Comparison of ENCODE assay signal across 22 mouse cellular contexts in genomic region chr17:23653324-23653723, GRCm38 (mm10). TPM values are rescaled to one million over a fixed set of nuclear protein-coding genes. Genes with fewer than 3 reads are reported as not detected.
DNase-seq lines count a peak whose midpoint lies in the region; ATAC-seq and TF ChIP-seq lines count a peak whose summit lies in the region.
"Had no signal": no experiment of that assay in that cellular context is flagged by ENCODE, and none has a peak within 500 bp of the region (broad histone marks: within the 10 kb centered on the region; RNA-seq: fewer than 3 reads in every experiment).

No protein-coding gene starts in this region.

- no peak for TF ChIP-seq POLR2A in CH12.LX (IDR thresholded peaks at IDR 0.05; ENCODE audit: low read depth, low read length)

- H3K27me3 ChIP-seq in embryonic facial prominence, embryonic 14.5 days (replicated peaks; ENCODE audit: control insufficient read depth, insufficient read depth, low read length): no peaks in the 10 kb centered on the region
- no peaks in the 10 kb centered on the region for H3K27me3 ChIP-seq in embryonic facial prominence, embryonic 10.5 days (replicated peaks; ENCODE audit: low read depth, poor library complexity, severe bottlenecking)
- H3K27me3 ChIP-seq in intestine, postnatal 0 days (replicated peaks; ENCODE audit: control insufficient read depth, insufficient read depth, low read length): no peaks in the 10 kb centered on the region
- no peaks in the 10 kb centered on the region; the same call in 1 of the 2 replicates for H3K27me3 ChIP-seq in intestine, embryonic 15.5 days (replicated peaks)
- peaks cover 68% of the 10 kb centered on the region for H3K27me3 ChIP-seq in CH12.LX (replicated peaks)
- H3K27me3 ChIP-seq: embryonic facial prominence, embryonic 13.5 days had no signal

- no peaks in the 10 kb centered on the region for H3K9me3 ChIP-seq in embryonic facial prominence, embryonic 14.5 days (ENCODE audit: control insufficient read depth, low read length)
- H3K9me3 ChIP-seq in embryonic facial prominence, embryonic 10.5 days: no peaks in the 10 kb centered on the region
- no peaks in the 10 kb centered on the region for H3K9me3 ChIP-seq in intestine, postnatal 0 days (ENCODE audit: control insufficient read depth)
- H3K9me3 ChIP-seq in intestine, embryonic 15.5 days: no peaks in the 10 kb centered on the region
- peaks cover under 1% of the 10 kb centered on the region for H3K9me3 ChIP-seq in CH12.LX (replicated peaks; ENCODE audit: low read length)
- H3K9me3 ChIP-seq: embryonic facial prominence, embryonic 13.5 days; heart, embryonic 13.5 days; hindbrain, embryonic 12.5 days had no signal

- H3K4me3 ChIP-seq in embryonic facial prominence, embryonic 14.5 days (ENCODE audit: low read depth, low read length): no peak overlapping the region
- H3K4me3 ChIP-seq in embryonic facial prominence, embryonic 10.5 days: no peak overlapping the region
- H3K4me3 ChIP-seq in intestine, postnatal 0 days (ENCODE audit: low read depth, low read length): no peak overlapping the region
- no peak overlapping the region for H3K4me3 ChIP-seq in intestine, embryonic 15.5 days (replicated peaks)
- no peak overlapping the region for H3K4me3 ChIP-seq in CH12.LX (replicated peaks in 1 of 3; ENCODE audit: low read depth in 2 of 3, low read length in 2 of 3, poor library complexity in 1 of 3)
- H3K4me3 ChIP-seq: embryonic facial prominence, embryonic 13.5 days; heart, embryonic 13.5 days; hindbrain, embryonic 12.5 days had no signal

- no peaks in the 10 kb centered on the region for H3K79me2 ChIP-seq in CH12.LX (replicated peaks; ENCODE audit: control insufficient read depth, extremely low read depth, insufficient read depth, poor library complexity, severe bottlenecking)

- in situ Hi-C loops in CH12.LX (cut with MboI; ENCODE audit: low pct_ligation_motif_present, low pct_unique_long_range_greater_than_20kb, low sequenced_read_pairs): no loop called here

- TF ChIP-seq EP300 in CH12.LX (IDR thresholded peaks at IDR 0.05; ENCODE audit: low read length): no peak

- no peak overlapping the region for H3K27ac ChIP-seq in embryonic facial prominence, embryonic 14.5 days (replicated peaks; ENCODE audit: low read depth, low read length)
- H3K27ac ChIP-seq in embryonic facial prominence, embryonic 10.5 days (replicated peaks): no peak overlapping the region
- no peak overlapping the region for H3K27ac ChIP-seq in intestine, postnatal 0 days (ENCODE audit: low read depth, low read length)
- H3K27ac ChIP-seq in intestine, embryonic 15.5 days: no peak overlapping the region
- no peak overlapping the region for H3K27ac ChIP-seq in CH12.LX (ENCODE audit: insufficient read depth, low read depth)
- H3K27ac ChIP-seq: embryonic facial prominence, embryonic 13.5 days; heart, embryonic 13.5 days; hindbrain, embryonic 12.5 days had no signal

- WGBS in embryonic facial prominence, embryonic 14.5 days: 66% methylated on average over 2 of the region's 2 CpGs
- 66% methylated on average over 2 of the region's 2 CpGs for WGBS in embryonic facial prominence, embryonic 10.5 days
- 73% methylated on average over 2 of the region's 2 CpGs for WGBS in intestine, postnatal 0 days
- WGBS in intestine, embryonic 15.5 days: 80% methylated on average over 2 of the region's 2 CpGs

- TF ChIP-seq CTCF in intestine, postnatal 0 days (IDR thresholded peaks at IDR 0.05; ENCODE audit: low read depth): 0 out of 2 replicates have a peak, but pooled peaks have one; percentile 13
- peak in 1 of 2 experiments; percentile 40; a peak in 2 of 4 replicates for TF ChIP-seq CTCF in CH12.LX (conservative IDR thresholded peaks at IDR 0.05 in 1 of 2, IDR thresholded peaks at IDR 0.05 in 1 of 2; ENCODE audit: low read depth in 2 of 2, low read length in 2 of 2)

- no peak overlapping the region for H3K4me2 ChIP-seq in embryonic facial prominence, embryonic 14.5 days (ENCODE audit: low read depth, low read length)
- H3K4me2 ChIP-seq in intestine, postnatal 0 days (replicated peaks; ENCODE audit: low read depth): no peak overlapping the region
- no peak overlapping the region for H3K4me2 ChIP-seq in intestine, embryonic 15.5 days (replicated peaks)
- H3K4me2 ChIP-seq in CH12.LX (ENCODE audit: insufficient read depth, low read depth, poor library complexity, severe bottlenecking): no peak overlapping the region
- H3K4me2 ChIP-seq: embryonic facial prominence, embryonic 13.5 days; heart, embryonic 13.5 days; hindbrain, embryonic 12.5 days had no signal

- ATAC-seq in embryonic facial prominence, embryonic 14.5 days (ENCODE audit: low read depth): no peak
- no peak for ATAC-seq in intestine, postnatal 0 days
- ATAC-seq in intestine, embryonic 15.5 days: no peak
- peak; percentile 52 for ATAC-seq in granulocyte monocyte progenitor cell, adult 5-6 weeks (replicated peaks; ENCODE audit: poor library complexity, severe bottlenecking)
- no peak for ATAC-seq in CD4-positive, CD25-positive, alpha-beta regulatory T cell, adult 4 months
- ATAC-seq: forebrain, embryonic 14.5 days; hindbrain, embryonic 16.5 days had no signal

- H3K9ac ChIP-seq in embryonic facial prominence, embryonic 14.5 days (ENCODE audit: low read depth, low read length): no peak overlapping the region
- no peak overlapping the region for H3K9ac ChIP-seq in intestine, postnatal 0 days (ENCODE audit: low read depth, low read length)
- no peak overlapping the region for H3K9ac ChIP-seq in intestine, embryonic 15.5 days
- no peak overlapping the region for H3K9ac ChIP-seq in CH12.LX (ENCODE audit: insufficient read depth, low read depth)
- H3K9ac ChIP-seq: embryonic facial prominence, embryonic 13.5 days; heart, embryonic 13.5 days; hindbrain, embryonic 12.5 days had no signal

- peak; percentile 19 for TF ChIP-seq RAD21 in CH12.LX (IDR thresholded peaks at IDR 0.05; ENCODE audit: low read depth, low read length)

- peak; percentile 7 for DNase-seq in embryonic facial prominence, embryonic 14.5 days (ENCODE audit: low spot score)
- DNase-seq in embryonic facial prominence, embryonic 10.5 days (ENCODE audit: low spot score): no peak
- no peak for DNase-seq in CH12.LX (ENCODE audit: extremely low read depth)
- no peak for DNase-seq in urinary bladder, postnatal 36 days (ENCODE audit: low spot score in 2 of 2)
- DNase-seq: adrenal gland, adult 8-10 months; adrenal gland, postnatal 36 days; B cell, adult 2 months; cerebellum, adult 2 months; cerebellum, postnatal 10 days; heart, postnatal 36 days had no signal

- dilution Hi-C loops in CH12.LX (cut with MboI; ENCODE audit: extremely low pct_ligation_motif_present, extremely low pct_unique_long_range_greater_than_20kb, low sequenced_read_pairs): no loop called here

- H3K36me3 ChIP-seq in embryonic facial prominence, embryonic 14.5 days (ENCODE audit: control insufficient read depth, insufficient read depth, low read length): no peaks in the 10 kb centered on the region
- H3K36me3 ChIP-seq in embryonic facial prominence, embryonic 10.5 days (replicated peaks): no peaks in the 10 kb centered on the region
- H3K36me3 ChIP-seq in intestine, postnatal 0 days (ENCODE audit: control insufficient read depth, insufficient read depth): no peaks in the 10 kb centered on the region
- H3K36me3 ChIP-seq in intestine, embryonic 15.5 days: no peaks in the 10 kb centered on the region
- no peaks in the 10 kb centered on the region for H3K36me3 ChIP-seq in CH12.LX (replicated peaks in 1 of 2; ENCODE audit: control insufficient read depth in 1 of 2, insufficient read depth in 1 of 2, low read length in 1 of 2)
- H3K36me3 ChIP-seq: embryonic facial prominence, embryonic 13.5 days; heart, embryonic 13.5 days; hindbrain, embryonic 12.5 days had no signal

- no peaks in the 10 kb centered on the region for H3K4me1 ChIP-seq in embryonic facial prominence, embryonic 14.5 days (ENCODE audit: control insufficient read depth, insufficient read depth, low read length)
- no peaks in the 10 kb centered on the region for H3K4me1 ChIP-seq in embryonic facial prominence, embryonic 10.5 days
- no peaks in the 10 kb centered on the region for H3K4me1 ChIP-seq in intestine, postnatal 0 days (replicated peaks; ENCODE audit: control insufficient read depth, insufficient read depth, low read length)
- no peaks in the 10 kb centered on the region for H3K4me1 ChIP-seq in intestine, embryonic 15.5 days (replicated peaks)
- H3K4me1 ChIP-seq in CH12.LX (ENCODE audit: control insufficient read depth in 1 of 2, insufficient read depth in 2 of 2): peaks cover 0 to 6% of the 10 kb centered on the region in 2 experiments; a peak in 2 of 4 replicates
- H3K4me1 ChIP-seq: embryonic facial prominence, embryonic 13.5 days; heart, embryonic 13.5 days; hindbrain, embryonic 12.5 days had no signal

RNA-seq across cellular contexts. Expression of gene Bicdl2, which starts 7.0 kb away (rescaled TPM):
- 3.1 and 3.9 TPM in 2 replicates for polyA plus RNA-seq in embryonic facial prominence, embryonic 14.5 days (2014; fragmentation: Nextera tagmentation; extraction: Ambion mirVana)
- 0.85 and 1.2 TPM in 2 replicates for polyA plus RNA-seq in embryonic facial prominence, embryonic 10.5 days (2016; fragmentation: Nextera tagmentation; extraction: Ambion mirVana)
- 7.8 and 8.5 TPM in 2 replicates for polyA plus RNA-seq in intestine, postnatal 0 days (2015; fragmentation: Nextera tagmentation; extraction: Ambion mirVana)
- 4.2 TPM in 2 replicates for polyA plus RNA-seq in intestine, embryonic 15.5 days (2015; fragmentation: Nextera tagmentation; extraction: Ambion mirVana)
- total RNA-seq in CH12.LX (2012; rRNA removed): not detected in 2 replicates
- total RNA-seq in CH12.LX (2014; rRNA removed): not detected in 2 replicates
- 0.25 TPM in 1 of 2 replicates, not detected in the other for polyA plus RNA-seq in CH12.LX (2012; ENCODE audit: insufficient read length, low read depth)
- total RNA-seq in granulocyte monocyte progenitor cell, adult 5-6 weeks (2014; fragmentation: Nextera tagmentation): not detected in 2 replicates
- not detected in 2 replicates for total RNA-seq in granulocyte monocyte progenitor cell, adult 5-6 weeks (2017)
- polyA plus RNA-seq in CD4-positive, CD25-positive, alpha-beta regulatory T cell, adult 4 months (2017; shearing (Covaris generic)): under 1 TPM; 0.22 to 0.66 TPM
- total RNA-seq: adrenal gland, adult 8-10 months; adrenal gland, postnatal 36 days; gastrocnemius, adult 8-10 months; gastrocnemius, postnatal 4 days; heart, adult 8-10 months; heart, postnatal 36 days had no signal
- polyA plus RNA-seq: cerebellum, adult 2 months; forebrain, embryonic 14.5 days had no signal

RNA-seq across cellular contexts. Expression of gene Mmp25, which starts 8.2 kb away (rescaled TPM):
- 0.90 and 1.4 TPM in 2 replicates for polyA plus RNA-seq in embryonic facial prominence, embryonic 14.5 days (2014; fragmentation: Nextera tagmentation; extraction: Ambion mirVana)
- polyA plus RNA-seq in embryonic facial prominence, embryonic 10.5 days (2016; fragmentation: Nextera tagmentation; extraction: Ambion mirVana): 0.68 and 0.69 TPM in 2 replicates
- polyA plus RNA-seq in intestine, postnatal 0 days (2015; fragmentation: Nextera tagmentation; extraction: Ambion mirVana): 0.13 and 0.16 TPM in 2 replicates
- 0.69 and 0.79 TPM in 2 replicates for polyA plus RNA-seq in intestine, embryonic 15.5 days (2015; fragmentation: Nextera tagmentation; extraction: Ambion mirVana)
- 0.04 TPM in 1 of 2 replicates, not detected in the other for total RNA-seq in CH12.LX (2012; rRNA removed)
- 0.04 TPM in 1 of 2 replicates, not detected in the other for total RNA-seq in CH12.LX (2014; rRNA removed)
- not detected in 2 replicates for polyA plus RNA-seq in CH12.LX (2012; ENCODE audit: insufficient read length, low read depth)
- not detected in 2 replicates for total RNA-seq in granulocyte monocyte progenitor cell, adult 5-6 weeks (2014; fragmentation: Nextera tagmentation)
- total RNA-seq in granulocyte monocyte progenitor cell, adult 5-6 weeks (2017): 0.47 and 0.57 TPM in 2 replicates
- polyA plus RNA-seq in CD4-positive, CD25-positive, alpha-beta regulatory T cell, adult 4 months (2017; shearing (Covaris generic)): 1 to 10 TPM in 1 of 2 experiments, under 1 TPM in 1; 0.42 to 1.6 TPM
- total RNA-seq: gastrocnemius, adult 8-10 months had no signal

RNA-seq across cellular contexts. Expression of gene Hcfc1r1, which starts 20.1 kb away (rescaled TPM):
- polyA plus RNA-seq in embryonic facial prominence, embryonic 14.5 days (2014; fragmentation: Nextera tagmentation; extraction: Ambion mirVana): 94.8 and 107 TPM in 2 replicates
- 30.4 and 39.7 TPM in 2 replicates for polyA plus RNA-seq in embryonic facial prominence, embryonic 10.5 days (2016; fragmentation: Nextera tagmentation; extraction: Ambion mirVana)
- polyA plus RNA-seq in intestine, postnatal 0 days (2015; fragmentation: Nextera tagmentation; extraction: Ambion mirVana): 131 and 136 TPM in 2 replicates
- 68.9 and 69.9 TPM in 2 replicates for polyA plus RNA-seq in intestine, embryonic 15.5 days (2015; fragmentation: Nextera tagmentation; extraction: Ambion mirVana)
- 7.3 and 8.9 TPM in 2 replicates for total RNA-seq in CH12.LX (2012; rRNA removed)
- 3.9 and 6.0 TPM in 2 replicates for total RNA-seq in CH12.LX (2014; rRNA removed)
- polyA plus RNA-seq in CH12.LX (2012; ENCODE audit: insufficient read length, low read depth): 17.4 and 26.5 TPM in 2 replicates
- 48.9 and 51.5 TPM in 2 replicates for total RNA-seq in granulocyte monocyte progenitor cell, adult 5-6 weeks (2014; fragmentation: Nextera tagmentation)
- 13.5 and 16.6 TPM in 2 replicates for total RNA-seq in granulocyte monocyte progenitor cell, adult 5-6 weeks (2017)
- polyA plus RNA-seq in CD4-positive, CD25-positive, alpha-beta regulatory T cell, adult 4 months (2017; shearing (Covaris generic)): 10 to 100 TPM; 71.5 to 72.4 TPM

RNA-seq across cellular contexts. Expression of gene Thoc6, which starts 20.4 kb away (rescaled TPM):
- 35.1 and 38.1 TPM in 2 replicates for polyA plus RNA-seq in embryonic facial prominence, embryonic 14.5 days (2014; fragmentation: Nextera tagmentation; extraction: Ambion mirVana)
- 70.9 and 72.2 TPM in 2 replicates for polyA plus RNA-seq in embryonic facial prominence, embryonic 10.5 days (2016; fragmentation: Nextera tagmentation; extraction: Ambion mirVana)
- 14.7 and 15.5 TPM in 2 replicates for polyA plus RNA-seq in intestine, postnatal 0 days (2015; fragmentation: Nextera tagmentation; extraction: Ambion mirVana)
- polyA plus RNA-seq in intestine, embryonic 15.5 days (2015; fragmentation: Nextera tagmentation; extraction: Ambion mirVana): 43.0 and 43.2 TPM in 2 replicates
- total RNA-seq in CH12.LX (2012; rRNA removed) (40.1 and 41.4 TPM in 2 replicates), CH12.LX (2014; rRNA removed) (31.5 and 37.9 TPM in 2 replicates)
- 34.8 and 37.4 TPM in 2 replicates for polyA plus RNA-seq in CH12.LX (2012; ENCODE audit: insufficient read length, low read depth)
- 49.8 and 50.2 TPM in 2 replicates for total RNA-seq in granulocyte monocyte progenitor cell, adult 5-6 weeks (2014; fragmentation: Nextera tagmentation)
- total RNA-seq in granulocyte monocyte progenitor cell, adult 5-6 weeks (2017): 37.1 and 39.3 TPM in 2 replicates
- 10 to 100 TPM; 26.1 to 43.6 TPM for polyA plus RNA-seq in CD4-positive, CD25-positive, alpha-beta regulatory T cell, adult 4 months (2017; shearing (Covaris generic))

RNA-seq across cellular contexts. Expression of gene Tnfrsf12a, which starts 23.9 kb away (rescaled TPM):
- polyA plus RNA-seq in embryonic facial prominence, embryonic 14.5 days (2014; fragmentation: Nextera tagmentation; extraction: Ambion mirVana): 23.3 and 30.7 TPM in 2 replicates
- polyA plus RNA-seq in embryonic facial prominence, embryonic 10.5 days (2016; fragmentation: Nextera tagmentation; extraction: Ambion mirVana): 4.6 and 6.4 TPM in 2 replicates
- polyA plus RNA-seq in intestine, postnatal 0 days (2015; fragmentation: Nextera tagmentation; extraction: Ambion mirVana): 46.6 and 50.9 TPM in 2 replicates
- polyA plus RNA-seq in intestine, embryonic 15.5 days (2015; fragmentation: Nextera tagmentation; extraction: Ambion mirVana): 24.2 and 24.8 TPM in 2 replicates
- total RNA-seq in CH12.LX (2012; rRNA removed) (4.3 and 5.1 TPM in 2 replicates), CH12.LX (2014; rRNA removed) (1.5 and 2.3 TPM in 2 replicates)
- 0.64 and 1.2 TPM in 2 replicates for polyA plus RNA-seq in CH12.LX (2012; ENCODE audit: insufficient read length, low read depth)
- 5.1 and 7.8 TPM in 2 replicates for total RNA-seq in granulocyte monocyte progenitor cell, adult 5-6 weeks (2014; fragmentation: Nextera tagmentation)
- 4.7 and 7.7 TPM in 2 replicates for total RNA-seq in granulocyte monocyte progenitor cell, adult 5-6 weeks (2017)
- 1 to 10 TPM; 5.3 to 6.2 TPM for polyA plus RNA-seq in CD4-positive, CD25-positive, alpha-beta regulatory T cell, adult 4 months (2017; shearing (Covaris generic))
